Mouse (Mus musculus): Measurements from ENCODE around the gene Yars. TPM values are rescaled to one million over a fixed set of nuclear protein-coding genes. Genes with fewer than 3 reads are reported as not detected.

Yars gene
- total RNA-seq, 2 experiments from 2014 or later: 26.9 to 30.0 TPM

- DNase-seq (ENCODE audit: low spot score): no peak
- intact Hi-C loops (cut with DNase I): no loop called here
These were observed 35.8 kb downstream of the Yars start for GRCm38 (mm10) chr4:129225315-129225714.

- intact Hi-C loops (cut with DNase I): no loop called here
- no peak for DNase-seq (ENCODE audit: low spot score)
These were observed 36.9 kb downstream of the Yars start for GRCm38 (mm10) chr4:129226441-129226963.

GRCm38 (mm10) chr4:129227170-129227984, 37.8 kb downstream of the Yars start:
- intact Hi-C loops (cut with DNase I): no loop called here
- DNase-seq (ENCODE audit: low spot score): no peak

- DNase-seq (ENCODE audit: low spot score): no peak
- intact Hi-C loops (cut with DNase I): no loop called here
These were observed 38.4 kb downstream of the Yars start for GRCm38 (mm10) chr4:129227985-129228381.

GRCm38 (mm10) chr4:129230926-129231325, 41.4 kb downstream of the Yars start:
- no peak for DNase-seq (ENCODE audit: low spot score)
- intact Hi-C loops (cut with DNase I): no loop called here

- intact Hi-C loops (cut with DNase I): no loop called here
- DNase-seq (ENCODE audit: low spot score): no peak
These were observed 42.3 kb downstream of the Yars start for GRCm38 (mm10) chr4:129231594-129232450.

- no peak for DNase-seq (ENCODE audit: low spot score)
- intact Hi-C loops (cut with DNase I): no loop called here
These were observed 43.2 kb downstream of the Yars start for GRCm38 (mm10) chr4:129232561-129233360.

GRCm38 (mm10) chr4:129234488-129234887, 44.9 kb downstream of the Yars start:
- DNase-seq (ENCODE audit: low spot score): no peak
- intact Hi-C loops (cut with DNase I): no loop called here

GRCm38 (mm10) chr4:129235147-129235546, 45.6 kb downstream of the Yars start:
- intact Hi-C loops (cut with DNase I): no loop called here

GRCm38 (mm10) chr4:129236236-129236813, 46.8 kb downstream of the Yars start:
- DNase-seq (ENCODE audit: low spot score): no peak
- intact Hi-C loops (cut with DNase I): no loop called here

More at GRCm38 (mm10) chr4:129235147-129235546, 45.6 kb downstream of the Yars start:
- no peak for DNase-seq (ENCODE audit: low spot score)

GRCm38 (mm10) chr4:129237843-129238441, 48.4 kb downstream of the Yars start:
- no peak for DNase-seq (ENCODE audit: low spot score)
- intact Hi-C loops (cut with DNase I): no loop called here

- intact Hi-C loops (cut with DNase I): no loop called here
- no peak for DNase-seq (ENCODE audit: low spot score)
These were observed 49.0 kb downstream of the Yars start for GRCm38 (mm10) chr4:129238579-129239016.

GRCm38 (mm10) chr4:129239075-129239474, 49.5 kb downstream of the Yars start:
- DNase-seq (ENCODE audit: low spot score): no peak
- intact Hi-C loops (cut with DNase I): no loop called here

- intact Hi-C loops (cut with DNase I): no loop called here
- DNase-seq (ENCODE audit: low spot score): no peak
These were observed 52.3 kb downstream of the Yars start for GRCm38 (mm10) chr4:129241898-129242297.

- intact Hi-C loops (cut with DNase I): no loop called here
- no peak for DNase-seq (ENCODE audit: low spot score)
These were observed 52.8 kb downstream of the Yars start for GRCm38 (mm10) chr4:129242327-129242726.

GRCm38 (mm10) chr4:129242761-129243160, 53.2 kb downstream of the Yars start:
- DNase-seq (ENCODE audit: low spot score): no peak
- intact Hi-C loops (cut with DNase I): no loop called here

GRCm38 (mm10) chr4:129244802-129245201, 55.2 kb downstream of the Yars start:
- no peak for DNase-seq (ENCODE audit: low spot score)
- intact Hi-C loops (cut with DNase I): no loop called here

GRCm38 (mm10) chr4:129246360-129247301, 57.1 kb downstream of the Yars start:
- intact Hi-C loops (cut with DNase I): no loop called here
- DNase-seq (ENCODE audit: low spot score): no peak
